Mouse (Mus musculus): ENCODE results near the gene Spag6.

The Spag6 gene

DNA sequence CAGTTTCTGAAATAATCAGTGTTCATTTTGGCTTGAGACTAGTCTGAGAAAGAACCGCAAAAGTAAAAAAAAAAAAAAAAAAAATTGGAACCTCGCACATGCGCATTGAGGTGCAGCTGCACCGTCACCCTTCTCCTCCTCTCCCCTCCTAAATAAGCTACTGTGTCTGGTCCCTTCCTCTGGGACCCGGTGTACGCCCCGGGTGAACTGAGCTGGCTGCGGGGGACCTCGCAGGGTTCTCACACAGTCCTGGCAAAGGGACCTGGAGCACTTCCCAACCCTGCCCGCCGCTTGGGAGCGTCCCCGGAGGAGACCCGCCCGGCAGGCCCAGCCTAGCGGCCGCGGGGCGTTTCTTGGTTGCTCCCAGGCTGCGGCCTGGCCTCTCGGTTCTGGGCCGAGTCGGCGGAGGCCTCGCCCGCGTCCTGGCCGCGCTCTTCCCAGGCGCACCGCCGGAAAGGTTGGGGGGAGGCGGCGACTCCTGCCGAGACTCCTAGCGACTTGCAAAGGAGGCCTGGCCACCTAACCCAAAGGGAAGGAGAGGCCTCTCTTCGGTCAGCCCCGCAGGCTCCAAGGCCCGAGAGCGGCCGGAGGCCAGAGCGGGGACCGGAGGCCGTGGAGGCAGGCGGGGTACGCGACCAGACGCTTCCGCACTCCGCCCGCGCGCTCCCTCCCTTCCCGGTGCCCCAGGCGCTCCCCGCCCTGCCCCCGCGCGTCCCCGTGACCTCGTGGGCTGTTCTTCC, at the start of gene Spag6:
Gene Spag6, plus strand, starts transcription at position 162 of the 740 bp plus-strand sequence.
- peak; percentile 79 for DNase-seq (ENCODE audit: low spot score)

DNA sequence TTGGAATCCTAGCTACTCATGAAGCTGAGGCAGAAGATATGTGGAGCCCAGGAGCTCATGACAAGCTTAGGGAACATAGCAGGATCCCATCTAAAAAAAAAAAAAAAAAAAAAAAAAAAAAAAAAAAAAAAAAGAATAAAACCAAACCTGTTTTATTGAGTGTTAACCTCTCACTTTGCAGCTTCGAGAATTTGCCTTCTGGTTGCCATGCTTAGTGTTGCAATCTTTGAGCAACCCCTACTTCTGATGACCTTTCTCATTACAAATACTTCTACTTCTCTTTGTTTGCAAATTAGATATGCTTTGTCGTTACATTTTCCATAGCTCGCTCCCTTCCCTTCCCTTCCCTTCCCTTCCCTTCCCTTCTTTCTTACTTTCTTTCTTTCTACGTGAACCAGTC, 45.3 kb upstream of the Spag6 start:
- DNase-seq (ENCODE audit: low spot score), result no peak

DNA sequence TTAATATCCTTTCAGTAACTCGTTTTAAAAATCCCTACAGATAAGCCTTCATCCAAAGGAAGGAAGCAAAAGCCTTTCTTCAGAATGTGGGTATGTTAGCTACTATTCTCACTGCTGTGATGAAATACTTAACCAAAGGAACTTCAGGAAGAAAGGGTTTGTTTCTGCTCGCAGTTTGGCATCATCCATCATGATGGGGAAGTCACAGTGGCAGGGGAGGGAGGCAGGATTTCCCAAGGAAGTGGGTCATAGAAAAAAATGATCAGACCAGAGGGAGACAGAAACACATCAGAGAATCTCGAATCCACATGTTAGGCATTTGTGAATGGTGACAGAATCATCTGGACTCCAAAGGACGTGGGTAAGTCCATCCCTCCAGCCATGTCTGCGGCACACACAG, 39.0 kb upstream of the Spag6 start:
- no peak for DNase-seq (ENCODE audit: low spot score)

DNA sequence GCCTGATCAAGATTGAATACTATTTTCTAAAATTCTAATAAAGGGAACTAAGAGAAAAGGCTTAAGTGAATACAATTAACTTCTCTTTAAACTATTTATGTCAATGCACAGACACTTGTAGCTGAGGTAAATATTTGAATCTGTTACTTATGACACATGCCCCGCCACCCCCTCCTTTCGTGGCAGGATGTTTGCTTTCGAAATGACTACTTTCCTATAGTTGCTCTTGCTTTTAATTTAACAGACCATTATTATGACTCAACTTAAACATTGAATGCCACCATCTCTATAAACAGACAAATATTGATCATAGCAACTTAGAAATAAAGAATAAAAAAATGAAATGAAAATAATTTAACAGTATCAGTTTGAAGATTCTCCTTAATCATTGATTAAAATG, 29.8 kb upstream of the Spag6 start:
- no peak for DNase-seq (ENCODE audit: low spot score)

- DNase-seq (ENCODE audit: low spot score), result no peak
Measured at GRCm38 (mm10) chr2:18671041-18671440, 22.8 kb upstream of the Spag6 start.

- peak; percentile 98 for DNase-seq (ENCODE audit: low spot score)
Measured at GRCm38 (mm10) chr2:18672133-18672765, 21.6 kb upstream of the Spag6 start, which contains the start of gene Commd3. Gene Commd3 (plus strand): TSS chr2:18672384.

DNA sequence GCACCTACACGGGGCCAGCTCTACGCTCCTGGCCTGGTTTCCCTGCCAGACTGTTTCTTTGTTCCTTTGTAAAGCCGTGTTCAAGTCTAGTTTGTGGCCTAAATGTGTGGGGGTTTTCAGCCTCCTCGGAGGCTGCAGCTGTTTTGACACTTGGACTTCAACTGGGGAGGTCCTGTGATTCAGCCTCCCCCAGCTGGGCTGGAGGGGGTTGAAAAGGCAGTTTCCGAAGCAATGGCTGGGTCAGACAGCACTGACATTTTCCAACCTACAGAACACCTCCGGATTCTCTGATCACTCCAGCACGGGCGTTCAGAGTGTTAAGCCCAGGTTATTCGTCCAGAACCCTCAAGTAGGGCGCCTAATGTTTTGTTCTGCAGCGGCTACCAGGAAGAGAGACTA, 21.1 kb upstream of the Spag6 start:
- DNase-seq (ENCODE audit: low spot score), result peak; percentile 48

DNA sequence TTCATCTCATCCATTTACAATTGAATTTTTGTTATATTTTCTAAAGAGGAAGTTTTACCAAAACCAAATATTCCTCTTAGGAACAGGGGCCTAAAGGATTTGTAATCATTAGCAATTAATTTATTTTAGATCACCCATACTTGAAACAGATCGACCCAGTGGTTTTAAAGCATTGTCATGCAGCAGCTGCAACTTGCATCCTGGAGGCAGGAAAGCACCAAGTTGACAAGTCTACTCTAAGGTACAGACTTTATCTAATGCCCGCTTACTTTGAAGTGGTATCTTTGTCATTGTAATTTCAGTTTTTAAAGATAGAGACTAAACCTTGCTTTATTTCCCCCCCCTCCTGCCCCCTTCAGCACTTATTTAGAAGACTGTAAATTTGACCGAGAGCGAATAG, 20.1 kb upstream of the Spag6 start:
- DNase-seq (ENCODE audit: low spot score), result no peak

GRCm38 (mm10) chr2:18674193-18674902, 19.5 kb upstream of the Spag6 start:
- DNase-seq (ENCODE audit: low spot score), result no peak

- no peak for DNase-seq (ENCODE audit: low spot score)
Measured at GRCm38 (mm10) chr2:18675681-18676456, 18.0 kb upstream of the Spag6 start.

GRCm38 (mm10) chr2:18676457-18676935, 17.3 kb upstream of the Spag6 start:
- DNase-seq (ENCODE audit: low spot score), result peak; percentile 85

GRCm38 (mm10) chr2:18676936-18677491, 16.8 kb upstream of the Spag6 start, which contains the start of gene Bmi1:
Gene Bmi1 (plus strand): TSS chr2:18677018.
- DNase-seq (ENCODE audit: low spot score), result peak; percentile 77

GRCm38 (mm10) chr2:18677631-18678471, 16.0 kb upstream of the Spag6 start:
- DNase-seq (ENCODE audit: low spot score), result peak; percentile 71

DNA sequence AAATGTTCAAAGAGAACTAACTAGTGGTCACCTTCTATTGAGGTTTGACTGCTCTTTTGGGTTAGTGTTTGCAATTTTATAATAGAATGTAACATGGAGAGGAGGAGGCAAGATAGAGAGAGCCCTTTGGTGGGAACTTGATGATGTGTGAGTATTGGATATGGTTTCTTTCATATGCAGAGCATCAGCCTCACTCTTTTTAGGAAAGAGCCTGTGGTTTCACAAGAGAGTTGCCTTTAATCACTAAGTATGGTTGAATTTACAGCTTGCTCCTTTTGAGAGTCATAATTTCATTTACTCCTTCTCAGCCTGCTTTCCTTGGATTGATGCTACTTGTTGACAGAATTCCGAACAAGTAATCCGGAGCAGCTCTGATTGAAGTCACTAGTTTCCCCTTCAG, 14.1 kb upstream of the Spag6 start:
- no peak for DNase-seq (ENCODE audit: low spot score)

DNA sequence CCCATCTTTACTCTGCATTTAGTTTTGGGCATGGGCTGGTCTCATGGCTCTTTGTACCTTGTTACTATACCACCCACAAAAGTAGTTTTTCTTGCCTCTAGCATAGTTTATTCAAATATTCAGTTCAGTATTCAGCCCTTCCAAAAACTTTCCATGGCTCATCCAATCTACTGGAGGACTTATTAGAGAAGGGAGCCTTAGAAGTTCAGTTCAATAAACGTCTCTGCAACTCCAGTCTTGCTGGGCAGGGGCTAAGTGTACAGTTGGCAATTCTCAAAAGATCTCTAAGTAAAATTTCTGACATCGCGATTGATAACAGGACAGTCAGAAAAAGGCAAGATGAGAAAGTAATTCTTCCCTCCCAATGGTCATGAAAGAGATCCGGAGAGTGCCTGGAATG, 13.3 kb upstream of the Spag6 start:
- DNase-seq (ENCODE audit: low spot score), result no peak

DNA sequence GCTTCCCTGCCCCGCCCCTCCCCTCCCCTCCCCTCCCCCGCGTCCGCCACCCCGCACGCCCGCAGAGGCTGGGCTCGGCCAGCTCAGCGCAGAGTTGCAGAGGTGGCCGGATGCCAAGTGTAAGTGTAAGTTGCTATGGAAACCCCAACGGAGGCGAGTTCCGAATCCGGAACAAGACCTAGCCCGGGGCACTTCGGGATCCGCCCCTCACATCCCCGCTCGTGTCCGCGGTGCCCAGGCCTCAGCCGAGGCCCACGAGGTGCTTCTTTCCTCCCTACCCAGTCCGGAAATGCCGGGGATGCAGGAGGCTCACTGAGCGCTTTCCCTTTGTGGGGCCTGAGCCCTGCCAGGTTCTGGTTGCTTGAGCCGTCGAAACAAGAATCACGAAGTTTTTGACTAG, 12.9 kb upstream of the Spag6 start:
- DNase-seq (ENCODE audit: low spot score), result peak; percentile 79

GRCm38 (mm10) chr2:18684062-18684461, 9.8 kb upstream of the Spag6 start:
- DNase-seq (ENCODE audit: low spot score), result no peak

- DNase-seq (ENCODE audit: low spot score), result no peak
Measured at GRCm38 (mm10) chr2:18686386-18686785, 7.4 kb upstream of the Spag6 start.

DNA sequence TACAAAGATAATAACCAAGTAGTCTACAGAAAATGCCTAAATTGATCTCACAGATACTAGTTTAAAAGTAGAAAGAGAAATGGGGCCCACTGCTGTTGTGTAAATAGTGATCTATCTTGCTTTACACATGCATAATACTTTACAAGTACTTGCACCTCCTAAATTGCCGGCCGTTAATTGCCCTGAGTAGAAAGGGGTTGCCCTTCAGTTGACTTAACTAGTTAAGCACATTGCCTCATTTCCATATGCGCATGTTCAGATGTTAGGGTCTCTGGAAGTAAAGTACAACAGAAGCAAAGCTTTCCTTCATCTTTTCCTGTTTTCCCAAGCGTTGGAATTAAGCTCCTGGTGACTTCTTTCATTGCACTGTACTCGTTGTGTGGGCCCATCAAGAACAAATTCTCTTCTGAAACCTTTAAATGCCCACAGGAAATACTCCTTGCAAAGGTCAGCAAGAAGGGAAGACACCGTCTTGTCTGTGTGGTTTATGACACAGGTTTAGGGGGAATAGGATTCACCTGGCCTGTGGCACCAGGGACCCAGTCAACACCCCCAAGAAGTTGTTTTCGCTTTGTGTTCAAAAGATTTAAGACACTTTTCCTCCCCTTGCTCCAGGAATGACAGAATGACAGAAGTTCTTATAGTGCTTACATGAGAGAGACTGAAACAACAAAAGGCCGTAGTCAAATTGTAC, 6.9 kb upstream of the Spag6 start:
- DNase-seq (ENCODE audit: low spot score), result no peak

DNA sequence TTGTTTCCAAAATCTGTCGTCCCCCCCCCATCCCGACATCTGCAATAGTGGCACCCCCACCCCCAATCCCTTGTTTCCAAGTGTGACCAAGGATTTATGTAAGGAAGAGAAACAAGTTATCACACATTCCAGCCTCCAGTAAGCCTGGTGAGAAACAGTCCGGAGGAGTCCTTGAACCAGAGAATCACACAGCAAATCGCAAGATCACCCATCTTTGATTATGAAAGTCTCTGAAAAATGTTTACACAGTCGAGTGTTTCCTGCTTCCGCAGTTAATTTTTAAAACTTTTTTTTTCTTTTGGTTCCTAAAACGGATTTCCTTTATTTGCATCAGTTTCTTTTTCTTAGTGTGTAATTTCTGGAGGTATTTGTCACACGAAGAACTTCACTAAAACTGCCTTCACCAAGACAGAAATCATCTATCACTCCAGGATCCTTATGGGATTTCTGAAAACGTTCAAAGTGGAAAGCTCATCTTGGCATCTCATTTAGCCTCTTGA, 6.1 kb upstream of the Spag6 start:
- DNase-seq (ENCODE audit: low spot score), result no peak

Data from testis, postnatal 10 days (tissue).